Mouse (Mus musculus) heart, embryonic 14.5 days (tissue): ENCODE data around the gene Srgap3. TPM values are rescaled to one million over a fixed set of nuclear protein-coding genes. Genes with fewer than 3 reads are reported as not detected.

Experiments
- ATAC-seq: fragments of 200-750 bp; cut with Nextera tagmentation; 2 replicates; pipeline ENCODE4 v1.8.0; 2017; ENCODE audit warnings: low read depth, moderate TSS enrichment; ENCODE audit not compliant: insufficient number of reproducible peaks, insufficient read depth, low FRiP score
- H3K27ac ChIP-seq, 2 experiments: fragments of 200-500 bp in 1 of 2; fragments of 300-500 bp in 1 of 2; sonication (generic) in 1 of 2; replicated peaks in 1 of 2; 2 replicates each; pipeline ENCODE4 v1.5.1; 2012 to 2014; ENCODE audit warnings: low read depth in 2 of 2, low read length in 2 of 2, control low read depth in 1 of 2, mild to moderate bottlenecking in 1 of 2, mixed read lengths in 1 of 2; ENCODE audit not compliant: control insufficient read depth in 1 of 2, insufficient read depth in 1 of 2
- H3K27me3 ChIP-seq: fragments of 300-500 bp; sonication (generic); 2 replicates; pipeline ENCODE4 v1.6.1; 2014; ENCODE audit warnings: mild to moderate bottlenecking, low read length, control low read depth; ENCODE audit not compliant: control insufficient read depth, insufficient read depth
- H3K36me3 ChIP-seq: fragments of 300-500 bp; sonication (generic); 2 replicates; pipeline ENCODE4 v1.6.1; 2014; ENCODE audit warnings: mild to moderate bottlenecking, control low read depth, low read length, mixed read lengths; ENCODE audit not compliant: control insufficient read depth, insufficient read depth
- H3K4me1 ChIP-seq, 2 experiments: fragments of 200-500 bp in 1 of 2; fragments of 300-500 bp in 1 of 2; sonication (generic) in 1 of 2; 2 replicates each; pipeline ENCODE4 v1.6.1; 2012 to 2014; ENCODE audit warnings: low read length in 2 of 2, control low read depth in 1 of 2, mixed read lengths in 1 of 2; ENCODE audit not compliant: control insufficient read depth in 2 of 2, insufficient read depth in 2 of 2
- H3K4me2 ChIP-seq: fragments of 300-500 bp; sonication (generic); 2 replicates; pipeline ENCODE4 v1.6.1; 2014; ENCODE audit warnings: mild to moderate bottlenecking, low read length
- H3K4me3 ChIP-seq, 2 experiments: fragments of 200-500 bp in 1 of 2; fragments of 300-500 bp in 1 of 2; sonication (generic) in 1 of 2; 2 replicates each; pipeline ENCODE4 v1.5.1; 2012 to 2014; ENCODE audit warnings: low read length in 2 of 2, mild to moderate bottlenecking in 2 of 2, control low read depth in 1 of 2, low read depth in 1 of 2, moderate library complexity in 1 of 2; ENCODE audit not compliant: control insufficient read depth in 1 of 2, insufficient read depth in 1 of 2
- H3K9ac ChIP-seq: fragments of 300-500 bp; sonication (generic); 2 replicates; pipeline ENCODE4 v1.6.1; 2014; ENCODE audit warnings: mild to moderate bottlenecking, low read length
- H3K9me3 ChIP-seq: fragments of 300-500 bp; sonication (generic); 2 replicates; pipeline ENCODE4 v1.6.1; 2016; ENCODE audit warnings: low read length, control low read depth; ENCODE audit not compliant: control insufficient read depth
- WGBS: fragments of 180-500 bp; shearing (Covaris S2); extraction: QIAGEN DNeasy Blood & Tissue Kit; methylation state at CpG from one replicate; pipeline ENCODE4 v1.1.7; 2014; 5-methylcytosine and 5-hydroxymethylcytosine counted together
- polyA plus RNA-seq: library from polyadenylated mRNA; unstranded; fragments of >200 nt; fragmentation: Nextera tagmentation; extraction: Ambion mirVana; gene quantifications from 2 replicates; pipeline ENCODE4 v1.2.1, GENCODE M21; 2014

Gene Srgap3
- polyA plus RNA-seq, 1 experiment from 2014 or later: 1.1 TPM

DNA sequence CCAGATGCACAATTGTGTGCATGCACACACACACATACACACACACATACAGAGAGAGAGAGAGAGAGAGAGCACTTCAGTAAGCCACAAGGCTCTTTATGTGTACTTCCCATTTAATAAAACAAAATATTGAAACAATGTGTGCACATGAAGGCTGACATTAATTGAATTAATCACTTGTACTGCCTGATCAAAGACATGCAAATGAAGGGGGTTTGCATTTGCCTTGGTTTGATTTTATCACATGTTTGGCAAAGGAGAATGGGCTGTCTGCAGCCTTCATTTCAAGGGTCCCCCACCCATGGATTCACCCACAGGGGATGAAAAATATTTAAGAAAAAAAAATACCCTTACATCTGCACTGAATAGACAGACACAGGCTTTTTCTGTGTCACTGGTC is 29.5 kb upstream of the Srgap3 start:
- no peak overlapping the region for H3K4me3 ChIP-seq
- no peak for ATAC-seq
- H3K4me1 ChIP-seq: peaks cover 4 to 7% of the 10 kb centered on the region in 2 experiments
- H3K4me2 ChIP-seq: no peak overlapping the region
- H3K36me3 ChIP-seq: no peaks in the 10 kb centered on the region
- no peaks in the 10 kb centered on the region for H3K9me3 ChIP-seq
- no peaks in the 10 kb centered on the region for H3K27me3 ChIP-seq
- no peak overlapping the region for H3K9ac ChIP-seq
- no peak overlapping the region for H3K27ac ChIP-seq

DNA sequence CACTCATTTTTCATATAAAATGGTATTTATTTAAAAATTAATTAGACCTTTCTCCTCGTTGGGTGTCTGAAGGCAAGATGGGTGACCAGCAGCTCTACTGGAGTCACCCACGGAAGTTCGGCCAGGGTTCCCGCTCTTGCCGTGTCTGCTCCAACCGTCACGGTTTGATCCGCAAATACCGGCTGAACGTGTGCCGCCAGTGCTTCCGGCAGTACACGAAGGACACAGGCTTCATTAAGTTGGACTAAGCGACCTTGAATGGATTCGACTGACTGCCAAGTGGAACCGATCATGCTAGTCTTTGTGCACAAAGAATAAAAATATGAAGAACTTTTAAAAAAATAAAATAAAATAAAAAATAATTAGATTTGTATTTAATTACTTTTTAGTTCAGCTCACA is 29.1 kb upstream of the Srgap3 start:
- H3K27me3 ChIP-seq: no peaks in the 10 kb centered on the region
- no peak overlapping the region for H3K27ac ChIP-seq
- ATAC-seq: no peak
- H3K36me3 ChIP-seq: no peaks in the 10 kb centered on the region
- no peak overlapping the region for H3K4me2 ChIP-seq
- H3K4me1 ChIP-seq: peaks cover 4 to 9% of the 10 kb centered on the region in 2 experiments
- 90% methylated on average over 16 of the region's 16 CpGs for WGBS
- H3K9ac ChIP-seq: no peak overlapping the region
- no peaks in the 10 kb centered on the region for H3K9me3 ChIP-seq
- no peak overlapping the region for H3K4me3 ChIP-seq

DNA sequence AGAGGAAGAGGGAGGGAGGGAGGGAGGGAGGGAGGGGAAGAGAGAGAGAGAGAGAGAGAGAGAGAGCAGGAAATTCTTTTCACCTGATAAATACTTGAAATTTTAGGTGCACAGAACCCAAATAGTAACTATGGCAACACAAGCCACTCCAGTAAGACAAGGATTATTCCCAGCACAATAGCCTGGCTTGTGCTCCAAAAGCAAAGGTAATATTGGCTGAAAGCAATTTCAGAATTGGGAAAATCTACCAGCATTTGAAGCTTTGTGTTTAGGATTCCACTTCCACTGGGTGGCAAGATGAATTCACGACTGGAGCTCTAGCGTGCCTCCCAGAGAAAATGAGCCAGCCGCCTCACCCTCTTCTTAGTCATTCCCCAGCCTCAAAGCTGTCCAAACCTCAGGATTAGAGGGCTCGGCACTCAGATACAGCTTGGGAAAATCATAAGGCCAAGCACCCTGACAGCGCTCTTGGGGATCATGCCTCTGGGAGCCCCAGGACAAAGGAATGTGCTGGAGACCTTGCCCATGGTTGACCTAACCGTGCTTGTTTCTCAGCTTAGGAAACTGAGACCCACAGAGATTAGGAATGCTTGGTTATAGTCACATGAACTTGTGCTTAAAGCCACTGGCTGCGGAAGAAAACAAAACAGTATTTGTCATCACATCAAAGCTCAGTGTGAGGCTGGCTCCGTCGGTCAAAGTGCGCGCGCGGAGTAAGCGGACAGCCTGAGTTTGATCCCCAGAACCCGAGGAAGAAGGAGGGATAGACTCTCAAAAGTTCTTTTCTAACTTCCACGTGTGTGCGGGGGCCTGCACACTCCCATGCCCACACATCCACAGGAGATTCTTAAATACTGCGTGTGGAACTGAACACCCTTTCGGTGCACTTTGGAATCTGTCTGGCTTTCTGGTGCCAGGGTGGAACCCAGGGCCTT is 27.0 kb upstream of the Srgap3 start:
- Histone ChIP-seq H3K36me3 (no peaks in the 10 kb centered on the region), H3K9me3 (no peaks in the 10 kb centered on the region), H3K27ac (no peak overlapping the region), H3K27me3 (no peaks in the 10 kb centered on the region), H3K4me1 (peaks cover 4 to 9% of the 10 kb centered on the region in 2 experiments), H3K9ac (no peak overlapping the region), H3K4me2 (no peak overlapping the region), H3K4me3 (no peak overlapping the region)
- ATAC-seq: no peak
- WGBS: 75% methylated on average over 19 of the region's 19 CpGs

DNA sequence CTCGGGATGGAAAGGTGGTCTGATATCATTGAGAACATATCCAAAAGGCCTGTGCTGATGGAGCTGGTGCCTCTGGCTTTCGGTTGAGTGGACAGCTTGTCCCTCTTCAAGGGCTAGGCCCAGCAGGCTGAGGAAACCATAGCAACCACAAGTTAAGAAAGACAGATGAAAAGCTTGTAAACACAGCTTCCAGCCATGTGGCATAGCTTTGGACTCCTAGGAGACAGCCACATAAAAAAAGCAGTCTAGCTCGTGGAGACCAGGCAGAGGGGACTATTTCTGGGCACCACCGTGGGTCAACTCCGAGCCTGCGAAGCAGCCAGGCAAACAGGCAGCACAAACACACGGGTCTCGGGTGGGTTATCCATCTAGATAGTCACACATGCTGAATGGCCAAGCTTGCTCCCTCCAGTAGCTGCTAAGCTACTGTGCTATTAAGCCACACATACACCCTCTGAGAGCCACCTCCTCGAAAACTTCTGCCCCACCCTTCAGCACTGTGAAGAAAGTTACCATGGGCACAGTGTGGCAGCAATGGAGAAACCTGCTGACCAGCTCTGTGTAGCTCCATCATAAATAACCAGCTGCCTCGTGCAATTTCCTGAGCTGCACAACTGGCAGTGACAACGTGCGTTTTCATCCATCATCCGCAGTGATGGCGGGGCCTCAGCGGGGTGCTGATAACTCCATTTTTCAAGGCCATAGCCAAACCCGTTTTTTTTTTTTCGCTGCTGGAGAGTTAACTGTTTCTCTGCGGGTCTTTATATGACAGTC is 26.0 kb upstream of the Srgap3 start:
- Histone ChIP-seq H3K4me3 (no peak overlapping the region), H3K4me1 (peaks cover 4 to 9% of the 10 kb centered on the region in 2 experiments), H3K27me3 (no peaks in the 10 kb centered on the region), H3K36me3 (no peaks in the 10 kb centered on the region), H3K27ac (0 out of 4 replicates have a peak overlapping the region, but pooled peaks of 1 of the 2 experiments have one; percentile 6), H3K9me3 (no peaks in the 10 kb centered on the region), H3K9ac (no peak overlapping the region), H3K4me2 (no peak overlapping the region)
- WGBS: 33% methylated on average over 18 of the region's 18 CpGs
- ATAC-seq: no peak

DNA sequence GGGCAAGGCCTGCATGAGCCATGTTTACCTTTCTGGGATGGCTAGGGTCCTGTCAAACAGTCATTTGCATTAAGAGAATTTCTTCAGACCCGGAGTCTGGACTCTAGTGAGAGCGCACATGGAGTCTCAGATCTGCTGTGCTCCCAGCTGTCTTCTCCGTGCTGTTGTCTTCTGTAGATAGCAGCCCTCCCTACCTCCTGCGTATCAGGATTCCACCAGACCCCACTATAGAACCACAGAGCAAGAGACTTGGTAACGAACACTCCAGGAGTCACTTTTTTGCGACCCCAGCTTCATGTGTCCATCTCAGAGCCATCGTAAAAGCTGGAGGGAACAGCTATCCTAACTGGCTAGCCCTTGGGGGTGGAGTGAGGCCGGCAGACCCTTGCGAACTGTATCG is 25.1 kb upstream of the Srgap3 start:
- ATAC-seq: no peak
- H3K4me1 ChIP-seq: peaks cover 4 to 9% of the 10 kb centered on the region in 2 experiments
- H3K27ac ChIP-seq: no peak overlapping the region
- H3K36me3 ChIP-seq: no peaks in the 10 kb centered on the region
- no peak overlapping the region for H3K9ac ChIP-seq
- no peaks in the 10 kb centered on the region for H3K9me3 ChIP-seq
- no peak overlapping the region for H3K4me2 ChIP-seq
- no peaks in the 10 kb centered on the region for H3K27me3 ChIP-seq
- no peak overlapping the region for H3K4me3 ChIP-seq
- WGBS: 75% methylated on average over 10 of the region's 10 CpGs

DNA sequence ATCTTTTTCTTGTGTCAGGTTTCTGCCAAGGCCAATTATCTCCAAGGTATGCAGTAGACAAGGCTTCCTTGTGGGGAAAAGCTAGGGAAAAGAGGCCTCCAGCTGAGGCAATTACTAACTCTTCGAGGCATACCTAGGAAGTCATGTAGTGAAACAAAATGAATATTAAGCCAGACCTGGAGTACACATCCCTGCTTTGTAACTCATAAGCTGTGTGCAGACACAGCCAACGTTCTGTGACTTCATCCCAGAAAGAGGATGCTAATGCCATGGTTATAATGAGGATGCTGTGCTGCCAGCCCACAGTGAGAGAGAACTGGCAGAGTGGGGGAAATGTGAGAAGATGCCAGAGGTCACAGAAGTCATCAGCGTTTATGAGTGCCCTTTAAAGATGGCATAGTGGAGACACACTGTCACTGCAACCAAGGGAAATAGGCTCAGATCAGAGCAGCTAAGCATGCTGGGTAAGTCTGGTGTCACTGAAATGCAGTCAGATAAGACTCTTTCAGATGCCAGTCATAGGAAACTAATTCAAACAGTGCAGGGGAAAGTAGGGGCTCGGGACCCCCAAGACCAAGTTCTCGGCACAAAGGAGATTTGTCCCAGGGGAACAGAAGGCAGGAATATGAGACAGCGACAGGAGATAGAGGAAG is 24.2 kb upstream of the Srgap3 start:
- WGBS: 46% methylated on average over 6 of the region's 6 CpGs
- Histone ChIP-seq H3K27ac (no peak overlapping the region), H3K4me1 (peaks cover 4 to 9% of the 10 kb centered on the region in 2 experiments), H3K9me3 (no peaks in the 10 kb centered on the region), H3K27me3 (no peaks in the 10 kb centered on the region), H3K4me2 (no peak overlapping the region), H3K4me3 (no peak overlapping the region), H3K36me3 (no peaks in the 10 kb centered on the region), H3K9ac (no peak overlapping the region)
- ATAC-seq: no peak

DNA sequence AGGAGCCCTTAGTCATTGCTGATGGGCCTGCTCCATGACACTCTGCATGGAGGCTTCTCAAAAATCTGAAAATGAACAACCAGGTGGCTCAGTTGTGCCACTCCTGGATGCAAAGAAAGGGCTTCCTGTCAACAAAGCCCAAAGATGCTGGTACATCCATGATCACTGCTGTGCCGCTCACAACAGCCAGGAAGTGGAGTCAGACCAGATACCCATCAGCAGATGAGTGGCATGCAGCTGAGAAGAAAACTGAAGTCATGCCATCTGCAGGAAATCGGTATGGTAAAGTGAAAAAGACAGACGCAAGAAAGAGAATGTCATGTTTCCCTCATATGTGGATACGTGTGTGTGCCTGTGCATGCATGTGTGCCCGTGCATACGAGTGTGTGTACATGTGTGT is 20.3 kb upstream of the Srgap3 start:
- Histone ChIP-seq H3K4me1 (peaks cover 0 to 4% of the 10 kb centered on the region in 2 experiments; a peak in 2 of 4 replicates), H3K4me2 (no peak overlapping the region), H3K9me3 (no peaks in the 10 kb centered on the region), H3K27me3 (no peaks in the 10 kb centered on the region), H3K27ac (no peak overlapping the region), H3K9ac (no peak overlapping the region), H3K36me3 (no peaks in the 10 kb centered on the region), H3K4me3 (no peak overlapping the region)
- WGBS: 86% methylated on average over 6 of the region's 6 CpGs
- ATAC-seq: no peak
